Mouse (Mus musculus) liver, adult 2 months (tissue): ENCODE results near the gene Jhy.

ENCODE experiments used
- CTCF ChIP-seq: fragments of 200-500 bp; IDR thresholded peaks from 2 replicates; pipeline ENCODE4 v1.5.1; 2011; ENCODE audit warnings: low read depth, low read length, control low read depth
- POLR2A ChIP-seq: fragments of 200-500 bp; IDR thresholded peaks from 2 replicates; pipeline ENCODE4 v1.6.1; 2011; ENCODE audit warnings: low read length, control low read depth; ENCODE audit not compliant: insufficient read depth; ENCODE audit errors: extremely low read depth

GRCm38 (mm10) chr9:41011512-41012436, 47.9 kb upstream of the Jhy start:
- TF ChIP-seq CTCF = no peak
- TF ChIP-seq POLR2A = no peak
